Mouse (Mus musculus): ENCODE data around the gene Vstm4. TPM values are rescaled to one million over a fixed set of nuclear protein-coding genes. Genes with fewer than 3 reads are reported as not detected.

The Vstm4 gene
- polyA plus RNA-seq, 1 experiment from 2014 or later = 47.4 TPM

DNA sequence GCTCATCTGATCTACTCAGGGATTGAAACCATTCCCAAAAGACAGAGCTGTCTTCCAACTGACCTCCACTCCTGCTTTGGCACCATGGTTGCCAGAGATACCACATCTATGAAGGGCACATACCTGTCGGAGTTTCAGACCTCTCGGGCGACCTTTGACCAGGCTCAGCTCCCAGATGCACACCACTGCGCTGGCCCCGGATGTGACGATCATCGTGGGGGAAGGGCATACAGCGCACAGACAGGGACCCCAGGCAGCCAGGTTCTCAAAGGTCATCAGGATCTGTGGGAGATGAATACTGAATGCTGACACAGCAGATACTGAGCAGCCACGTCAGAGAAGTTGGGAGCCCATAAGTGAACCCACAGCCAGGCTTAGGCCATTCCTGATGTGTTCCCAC, 114.1 kb downstream of the Vstm4 start:
- Histone ChIP-seq H3K27me3 (ENCODE audit: insufficient read depth, low read length) (no peaks in the 10 kb centered on the region), H3K4me3 (replicated peaks; ENCODE audit: low read depth, low read length) (no peak overlapping the region), H3K9ac (ENCODE audit: low read depth, low read length) (no peak overlapping the region), H3K9me3 (replicated peaks; ENCODE audit: low read length) (no peaks in the 10 kb centered on the region), H3K27ac (no peak overlapping the region), H3K36me3 (ENCODE audit: insufficient read depth, low read length) (no peaks in the 10 kb centered on the region), H3K4me2 (ENCODE audit: low read length) (no peak overlapping the region), H3K4me1 (replicated peaks; ENCODE audit: insufficient read depth, low read length) (no peaks in the 10 kb centered on the region)
- ATAC-seq (replicated peaks; ENCODE audit: low FRiP score, low read depth) (no peak), DNase-seq (ENCODE audit: low spot score) (no peak)
- 73% methylated on average over 9 of the region's 9 CpGs for WGBS
- TF ChIP-seq CTCF (IDR thresholded peaks at IDR 0.05; ENCODE audit: low read depth) = no peak

DNA sequence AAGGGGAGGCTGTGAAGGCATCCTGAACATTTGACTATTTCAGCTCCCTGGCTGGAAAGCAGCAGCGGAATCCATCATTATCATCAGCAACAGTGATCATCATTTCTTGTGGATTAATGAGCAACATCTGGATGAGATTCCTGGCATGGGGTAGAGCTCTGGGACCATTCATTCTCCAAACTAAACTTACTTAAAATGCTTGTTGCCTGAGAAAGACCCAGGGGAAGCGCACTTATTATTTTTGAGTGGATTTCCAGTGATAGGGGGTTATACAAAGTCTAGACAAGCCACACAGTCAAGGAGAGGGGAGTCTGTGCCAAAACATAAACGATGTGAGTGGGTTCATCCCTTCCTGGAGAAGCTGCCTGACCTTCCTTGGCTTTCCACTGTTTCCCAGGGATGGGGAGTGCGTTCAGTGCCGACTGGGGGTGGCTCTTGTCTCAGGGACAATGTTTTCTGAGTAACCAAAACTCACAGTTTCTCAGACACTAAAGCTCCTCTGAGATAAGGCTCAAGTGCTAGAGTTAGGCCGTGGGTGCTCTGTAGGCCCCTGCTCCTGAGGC, 127.7 kb downstream of the Vstm4 start:
- Histone ChIP-seq H3K4me1 (replicated peaks; ENCODE audit: insufficient read depth, low read length) (no peaks in the 10 kb centered on the region), H3K27me3 (ENCODE audit: insufficient read depth, low read length) (no peaks in the 10 kb centered on the region), H3K9ac (ENCODE audit: low read depth, low read length) (no peak overlapping the region), H3K4me3 (replicated peaks; ENCODE audit: low read depth, low read length) (no peak overlapping the region), H3K9me3 (replicated peaks; ENCODE audit: low read length) (no peaks in the 10 kb centered on the region), H3K27ac (no peak overlapping the region), H3K4me2 (ENCODE audit: low read length) (no peak overlapping the region), H3K36me3 (ENCODE audit: insufficient read depth, low read length) (no peaks in the 10 kb centered on the region)
- TF ChIP-seq CTCF (IDR thresholded peaks at IDR 0.05; ENCODE audit: low read depth) = no peak
- DNase-seq (ENCODE audit: low spot score) = no peak
- 46% methylated on average over 6 of the region's 6 CpGs for WGBS
- no peak for ATAC-seq (replicated peaks; ENCODE audit: low FRiP score, low read depth)

DNA sequence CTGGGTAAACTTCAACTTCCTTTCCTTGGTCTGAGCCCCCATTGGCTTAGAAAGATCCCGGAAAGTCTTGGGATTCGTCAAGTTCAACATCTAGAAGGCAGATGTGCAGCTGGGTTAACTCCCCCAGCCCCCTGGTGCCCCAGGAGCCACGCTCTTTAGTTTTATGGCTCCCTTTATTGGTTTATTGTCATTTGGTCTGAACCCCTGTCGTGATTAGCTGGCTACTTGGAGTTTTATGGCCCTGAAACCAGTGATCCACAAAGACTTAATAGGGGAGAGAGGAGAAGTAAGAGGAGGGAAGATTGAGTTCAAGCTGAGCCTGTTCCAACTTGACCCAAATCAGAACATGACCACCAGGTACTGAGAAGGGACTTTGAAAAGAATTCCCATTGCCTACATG, 130.1 kb downstream of the Vstm4 start:
- Histone ChIP-seq H3K9ac (ENCODE audit: low read depth, low read length) (no peak overlapping the region), H3K36me3 (ENCODE audit: insufficient read depth, low read length) (no peaks in the 10 kb centered on the region), H3K4me2 (ENCODE audit: low read length) (no peak overlapping the region), H3K27ac (no peak overlapping the region), H3K27me3 (ENCODE audit: insufficient read depth, low read length) (no peaks in the 10 kb centered on the region), H3K4me1 (replicated peaks; ENCODE audit: insufficient read depth, low read length) (no peaks in the 10 kb centered on the region), H3K9me3 (replicated peaks; ENCODE audit: low read length) (no peaks in the 10 kb centered on the region), H3K4me3 (replicated peaks; ENCODE audit: low read depth, low read length) (no peak overlapping the region)
- WGBS = 7% methylated on average over 4 of the region's 4 CpGs
- peak; percentile 76 for DNase-seq (ENCODE audit: low spot score)
- no peak for ATAC-seq (replicated peaks; ENCODE audit: low FRiP score, low read depth)
- no peak for TF ChIP-seq CTCF (IDR thresholded peaks at IDR 0.05; ENCODE audit: low read depth)

Other genes starting within 250 kb of the Vstm4 start
- gene 3425401B19Rik, start 171.5 kb upstream of the Vstm4 start, polyA plus RNA-seq (2015; fragmentation: Nextera tagmentation; extraction: Ambion mirVana) = 0.04 and 0.12 TPM in 2 replicates
- gene Tmem273, start 70.8 kb upstream of the Vstm4 start, polyA plus RNA-seq (2015; fragmentation: Nextera tagmentation; extraction: Ambion mirVana) = 0.20 and 0.30 TPM in 2 replicates
- 0.04 and 0.09 TPM in 2 replicates for gene Fam170b, start 22.8 kb upstream of the Vstm4 start, polyA plus RNA-seq (2015; fragmentation: Nextera tagmentation; extraction: Ambion mirVana)
- gene Lrrc18, start 134.6 kb downstream of the Vstm4 start, polyA plus RNA-seq (2015; fragmentation: Nextera tagmentation; extraction: Ambion mirVana) = 0.56 and 0.72 TPM in 2 replicates